Mouse (Mus musculus) hindbrain, embryonic 10.5 days (tissue): ENCODE measurements around the gene Gsc2. TPM values are rescaled to one million over a fixed set of nuclear protein-coding genes. Genes with fewer than 3 reads are reported as not detected.
"Not testable (repeated sequence)": the region's sequence is repeated elsewhere in the genome, so short reads cannot be mapped to it uniquely, and the experiment has no call there.

Experiments used
- DNase-seq: peaks from one replicate; pipeline ENCODE4 v3.0.0-alpha.2; 2017; ENCODE audit warnings: low spot score
- H3K27ac ChIP-seq: fragments of 300-500 bp; sonication (generic); 2 replicates; pipeline ENCODE4 v1.5.1; 2016; ENCODE audit warnings: mild to moderate bottlenecking, moderate library complexity
- H3K27me3 ChIP-seq: fragments of 300-500 bp; sonication (generic); 2 replicates; pipeline ENCODE4 v1.6.1; 2016; ENCODE audit warnings: mild to moderate bottlenecking; ENCODE audit not compliant: poor library complexity, insufficient read depth, severe bottlenecking
- H3K36me3 ChIP-seq: fragments of 300-500 bp; sonication (generic); 2 replicates; pipeline ENCODE4 v1.6.1; 2016; ENCODE audit warnings: mild to moderate bottlenecking, moderate library complexity
- H3K4me1 ChIP-seq: fragments of 300-500 bp; sonication (generic); replicated peaks from 2 replicates; pipeline ENCODE4 v1.6.1; 2016; ENCODE audit warnings: mild to moderate bottlenecking
- H3K4me3 ChIP-seq: fragments of 300-500 bp; sonication (generic); 2 replicates; pipeline ENCODE4 v1.5.1; 2016; ENCODE audit warnings: mild to moderate bottlenecking, moderate library complexity
- H3K9me3 ChIP-seq: fragments of 300-500 bp; sonication (generic); 2 replicates; pipeline ENCODE4 v1.6.1; 2016; ENCODE audit warnings: mild to moderate bottlenecking, moderate library complexity
- WGBS: fragments of 180-500 bp; shearing (Covaris S2); methylation state at CpG from one replicate; pipeline ENCODE4 v1.1.7; 2016; 5-methylcytosine and 5-hydroxymethylcytosine counted together
- polyA plus RNA-seq: library from polyadenylated mRNA; unstranded; fragments of >200 nt; fragmentation: Nextera tagmentation; extraction: Ambion mirVana; gene quantifications from 2 replicates; pipeline ENCODE4 v1.2.1, GENCODE M21; 2016

Gsc2 gene
- 0.17 TPM in 1 of 2 replicates, not detected in the other for polyA plus RNA-seq

- H3K4me1 ChIP-seq = peaks cover 24% of the 10 kb centered on the region
- no peaks in the 10 kb centered on the region for H3K36me3 ChIP-seq
- 0 out of 2 replicates have a peak within 1 kb of the TSS, but pooled peaks have one; percentile 46 for H3K27ac ChIP-seq
- under 1% methylated on average over 106 of the region's 106 CpGs for WGBS
- peaks cover 81% of the 10 kb centered on the region for H3K27me3 ChIP-seq
- H3K9me3 ChIP-seq = no peaks in the 10 kb centered on the region
- peak within 1 kb of the TSS; percentile 52 for H3K4me3 ChIP-seq
- peak; percentile 54 for DNase-seq
Observed at GRCm38 (mm10) chr16:17914307-17915249, at the start of gene Gsc2. TSS of gene Gsc2 (minus strand) at chr16:17915059.

- peaks cover under 1% of the 10 kb centered on the region; the same call in 1 of the 2 replicates for H3K9me3 ChIP-seq
Observed at GRCm38 (mm10) chr16:17962091-17962490, 47.2 kb upstream of the Gsc2 start.

GRCm38 (mm10) chr16:17956052-17956638, 41.3 kb upstream of the Gsc2 start:
- H3K9me3 ChIP-seq, DNase-seq, H3K27me3 ChIP-seq, H3K4me3 ChIP-seq, H3K4me1 ChIP-seq, H3K36me3 ChIP-seq, H3K27ac ChIP-seq: not testable (repeated sequence)
- WGBS = 95% methylated on average over 17 of the region's 17 CpGs

More at GRCm38 (mm10) chr16:17962091-17962490, 47.2 kb upstream of the Gsc2 start:
- no peak overlapping the region for H3K27ac ChIP-seq
- H3K27me3 ChIP-seq = no peaks in the 10 kb centered on the region
- H3K36me3 ChIP-seq = no peaks in the 10 kb centered on the region
- WGBS = 81% methylated on average over 7 of the region's 7 CpGs
- no peak for DNase-seq
- H3K4me1 ChIP-seq = no peaks in the 10 kb centered on the region
- no peak overlapping the region for H3K4me3 ChIP-seq

- no peak for DNase-seq
- H3K27ac ChIP-seq = no peak overlapping the region
- no peaks in the 10 kb centered on the region for H3K9me3 ChIP-seq
- H3K4me3 ChIP-seq = no peak overlapping the region
- WGBS = 90% methylated on average over 4 of the region's 4 CpGs
- no peaks in the 10 kb centered on the region for H3K27me3 ChIP-seq
- peaks cover 17% of the 10 kb centered on the region for H3K4me1 ChIP-seq
- no peaks in the 10 kb centered on the region for H3K36me3 ChIP-seq
Observed at GRCm38 (mm10) chr16:17951618-17952017, 36.8 kb upstream of the Gsc2 start.

DNA sequence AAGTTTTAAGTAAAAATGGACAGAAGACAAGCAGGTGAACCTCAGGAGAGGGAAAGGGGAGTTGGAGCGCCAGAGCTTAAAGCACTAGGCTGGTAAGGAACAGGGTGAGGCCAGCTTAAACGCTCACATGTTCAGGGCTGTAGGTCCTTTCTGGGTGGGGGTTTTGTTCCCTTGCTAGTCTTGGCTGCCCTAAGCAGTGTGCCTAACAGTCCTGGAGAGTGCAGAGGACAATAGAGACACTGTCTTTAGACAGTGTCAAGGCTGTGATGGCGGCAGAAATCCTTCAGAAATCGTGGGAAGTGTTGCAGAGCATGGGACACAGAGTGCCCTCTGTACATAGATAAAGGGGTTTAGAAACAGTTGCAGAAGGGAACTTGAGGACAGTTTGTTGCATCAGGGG, 35.2 kb upstream of the Gsc2 start:
- no peak for DNase-seq
- 53% methylated on average over 4 of the region's 4 CpGs for WGBS
- H3K9me3 ChIP-seq = no peaks in the 10 kb centered on the region
- H3K27me3 ChIP-seq = 0 out of 2 replicates have a peak, but pooled peaks cover 2% of the 10 kb centered on the region
- H3K27ac ChIP-seq = peak overlapping the region; percentile 79
- H3K4me3 ChIP-seq = no peak overlapping the region
- no peaks in the 10 kb centered on the region for H3K36me3 ChIP-seq
- H3K4me1 ChIP-seq = peaks cover 17% of the 10 kb centered on the region

DNA sequence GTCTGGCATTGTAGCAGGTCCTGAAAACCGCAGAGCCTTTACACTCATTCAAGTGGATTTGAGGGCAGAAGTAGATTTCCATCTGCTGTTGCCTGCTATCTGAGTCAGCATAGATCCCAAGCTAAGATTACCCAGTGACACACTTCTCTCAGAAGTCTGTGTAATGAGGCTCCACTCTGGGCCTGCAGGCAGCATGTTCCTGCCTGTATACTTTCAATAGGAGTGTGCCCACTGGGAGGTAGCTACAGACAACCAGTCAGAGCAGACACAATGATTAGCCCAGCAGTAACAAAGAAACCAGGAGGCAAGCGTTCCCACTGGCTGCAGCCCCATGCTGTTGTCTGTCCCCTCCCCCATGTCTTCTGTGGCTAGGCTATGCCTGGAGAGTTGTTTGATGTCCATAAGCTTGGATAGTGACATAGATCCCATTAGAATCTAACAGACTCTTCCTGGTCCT, 34.6 kb upstream of the Gsc2 start:
- H3K36me3 ChIP-seq = no peaks in the 10 kb centered on the region
- 28% methylated on average over 2 of the region's 2 CpGs for WGBS
- peaks cover 17% of the 10 kb centered on the region for H3K4me1 ChIP-seq
- H3K9me3 ChIP-seq = no peaks in the 10 kb centered on the region
- 0 out of 2 replicates have a peak, but pooled peaks cover 3% of the 10 kb centered on the region for H3K27me3 ChIP-seq
- peak; percentile 65 for DNase-seq
- H3K4me3 ChIP-seq = no peak overlapping the region
- H3K27ac ChIP-seq = peak overlapping the region; percentile 79

- 67% methylated on average over 7 of the region's 7 CpGs for WGBS
- H3K4me3 ChIP-seq = no peak overlapping the region
- peaks cover 14% of the 10 kb centered on the region for H3K4me1 ChIP-seq
Observed at GRCm38 (mm10) chr16:17945081-17945831, 30.4 kb upstream of the Gsc2 start.

GRCm38 (mm10) chr16:17943466-17943865, 28.6 kb upstream of the Gsc2 start:
- 68% methylated on average over 8 of the region's 8 CpGs for WGBS
- no peak overlapping the region for H3K4me3 ChIP-seq
- no peak for DNase-seq
- no peaks in the 10 kb centered on the region for H3K9me3 ChIP-seq
- 0 out of 2 replicates have a peak, but pooled peaks cover 3% of the 10 kb centered on the region for H3K27me3 ChIP-seq
- H3K27ac ChIP-seq = no peak overlapping the region
- no peaks in the 10 kb centered on the region for H3K36me3 ChIP-seq
- H3K4me1 ChIP-seq = 0 out of 2 replicates have a peak, but pooled peaks cover 6% of the 10 kb centered on the region

More at GRCm38 (mm10) chr16:17945081-17945831, 30.4 kb upstream of the Gsc2 start:
- Histone ChIP-seq H3K27me3 (0 out of 2 replicates have a peak, but pooled peaks cover 3% of the 10 kb centered on the region), H3K9me3 (no peaks in the 10 kb centered on the region), H3K36me3 (no peaks in the 10 kb centered on the region), H3K27ac (no peak overlapping the region)
- DNase-seq = no peak

DNA sequence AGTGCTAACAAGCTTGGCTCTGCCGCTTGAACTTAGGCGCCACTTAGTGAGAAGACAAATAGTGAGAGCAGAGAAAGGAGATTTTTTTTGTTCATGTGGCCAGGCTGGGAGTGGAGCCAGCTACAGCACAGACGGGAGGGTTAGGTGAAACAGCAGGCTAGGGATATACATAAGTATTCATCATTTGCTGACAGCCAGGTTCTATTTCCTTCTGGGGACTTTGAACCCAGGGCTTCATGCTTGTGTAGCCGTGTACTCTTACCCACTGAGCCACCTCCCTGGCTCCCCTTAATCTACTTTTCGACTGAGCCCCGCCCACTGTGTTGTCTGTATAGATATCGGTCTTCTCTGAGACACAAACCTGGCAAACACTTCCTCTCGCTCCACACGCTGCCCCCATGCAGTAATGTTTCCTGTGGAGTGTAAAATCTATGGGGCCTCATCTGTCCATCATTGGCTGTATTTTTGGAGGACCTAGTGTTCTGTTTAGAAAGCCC, 24.4 kb upstream of the Gsc2 start:
- H3K27ac ChIP-seq = no peak overlapping the region
- H3K36me3 ChIP-seq = no peaks in the 10 kb centered on the region
- no peak overlapping the region for H3K4me3 ChIP-seq
- H3K27me3 ChIP-seq = peaks cover 18% of the 10 kb centered on the region
- H3K9me3 ChIP-seq = no peaks in the 10 kb centered on the region
- no peak for DNase-seq
- 69% methylated on average over 9 of the region's 9 CpGs for whole genome bisulfite sequencing
- H3K4me1 ChIP-seq = 0 out of 2 replicates have a peak, but pooled peaks cover 6% of the 10 kb centered on the region

DNA sequence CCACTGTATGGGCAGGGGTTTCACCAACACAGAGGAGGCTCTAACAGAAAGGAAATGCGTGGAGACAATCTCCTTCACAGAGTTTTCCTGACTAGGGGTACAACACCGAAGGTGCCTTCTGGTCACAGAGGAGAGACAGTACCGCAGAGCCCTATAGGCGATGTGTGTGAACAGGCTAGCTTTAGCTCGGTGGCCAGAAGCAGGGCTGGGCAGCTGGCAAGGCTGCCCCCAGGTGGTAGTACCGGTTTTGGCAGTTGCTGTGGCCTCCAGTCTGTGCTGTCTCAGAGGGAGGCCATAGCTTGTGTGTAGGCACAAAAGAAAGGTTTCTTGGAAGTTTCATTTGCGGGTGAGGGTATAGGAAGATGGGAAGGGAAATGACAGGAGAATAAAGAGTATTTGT, 24.0 kb upstream of the Gsc2 start:
- Histone ChIP-seq H3K4me1 (0 out of 2 replicates have a peak, but pooled peaks cover 6% of the 10 kb centered on the region), H3K27ac (no peak overlapping the region), H3K4me3 (no peak overlapping the region), H3K36me3 (no peaks in the 10 kb centered on the region), H3K27me3 (peaks cover 18% of the 10 kb centered on the region), H3K9me3 (no peaks in the 10 kb centered on the region)
- peak; percentile 76 for DNase-seq
- WGBS = 14% methylated on average over 7 of the region's 7 CpGs

GRCm38 (mm10) chr16:17938187-17938586, 23.3 kb upstream of the Gsc2 start:
- no peaks in the 10 kb centered on the region for H3K36me3 ChIP-seq
- H3K27me3 ChIP-seq = peaks cover 18% of the 10 kb centered on the region
- WGBS = 82% methylated on average over 7 of the region's 7 CpGs
- H3K27ac ChIP-seq = no peak overlapping the region
- no peak for DNase-seq
- no peaks in the 10 kb centered on the region for H3K9me3 ChIP-seq
- H3K4me3 ChIP-seq = no peak overlapping the region
- H3K4me1 ChIP-seq = 0 out of 2 replicates have a peak, but pooled peaks cover 6% of the 10 kb centered on the region

GRCm38 (mm10) chr16:17936776-17937175, 21.9 kb upstream of the Gsc2 start:
- H3K27ac ChIP-seq = no peak overlapping the region
- 0 out of 2 replicates have a peak, but pooled peaks cover 6% of the 10 kb centered on the region for H3K4me1 ChIP-seq
- H3K9me3 ChIP-seq = no peaks in the 10 kb centered on the region
- 83% methylated on average over 10 of the region's 10 CpGs for WGBS
- H3K36me3 ChIP-seq = no peaks in the 10 kb centered on the region
- DNase-seq = no peak
- H3K4me3 ChIP-seq = no peak overlapping the region
- peaks cover 18% of the 10 kb centered on the region for H3K27me3 ChIP-seq
